Mouse (Mus musculus) thymus, postnatal 25 days (tissue): Measurements from ENCODE around the gene Abcg4.
"Not testable (repeated sequence)": the region's sequence is repeated elsewhere in the genome, so short reads cannot be mapped to it uniquely, and the experiment has no call there.

Source experiments
- DNase-seq: peaks from one replicate; pipeline ENCODE4 v3.0.0; 2022

Abcg4 gene

GRCm38 (mm10) chr9:44319105-44319886 lies 30.9 kb upstream of the Abcg4 start:
- DNase-seq, result peak; percentile 58

- no peak for DNase-seq
These were observed 30.3 kb upstream of the Abcg4 start for GRCm38 (mm10) chr9:44318826-44319095.

GRCm38 (mm10) chr9:44318076-44318825 lies 29.8 kb upstream of the Abcg4 start:
- DNase-seq, result no peak

GRCm38 (mm10) chr9:44317452-44317851 lies 29.0 kb upstream of the Abcg4 start:
- no peak for DNase-seq

- DNase-seq, result no peak
These were observed 26.5 kb upstream of the Abcg4 start for GRCm38 (mm10) chr9:44314910-44315309.

- DNase-seq, result no peak
These were observed 25.8 kb upstream of the Abcg4 start for GRCm38 (mm10) chr9:44314257-44314547.

GRCm38 (mm10) chr9:44313476-44314256 lies 25.3 kb upstream of the Abcg4 start:
- no peak for DNase-seq

GRCm38 (mm10) chr9:44311136-44312134 lies 23.0 kb upstream of the Abcg4 start:
- no peak for DNase-seq

- DNase-seq, result no peak
These were observed 22.3 kb upstream of the Abcg4 start for GRCm38 (mm10) chr9:44310750-44311135.

GRCm38 (mm10) chr9:44309756-44310155 lies 21.3 kb upstream of the Abcg4 start:
- DNase-seq, result no peak

- peak; percentile 47 for DNase-seq
These were observed 18.8 kb upstream of the Abcg4 start for GRCm38 (mm10) chr9:44307248-44307647.

- no peak for DNase-seq
These were observed 18.1 kb upstream of the Abcg4 start for GRCm38 (mm10) chr9:44306532-44306931.

- DNase-seq, result peak; percentile 96
These were observed 17.2 kb upstream of the Abcg4 start, which contains the start of gene Hinfp for GRCm38 (mm10) chr9:44305466-44306079. Gene Hinfp, minus strand, starts transcription at chr9:44305671.

- DNase-seq, result not testable (repeated sequence)
These were observed 11.6 kb upstream of the Abcg4 start for GRCm38 (mm10) chr9:44300001-44300400.

- peak; percentile 72 for DNase-seq
These were observed 4.1 kb upstream of the Abcg4 start for GRCm38 (mm10) chr9:44292490-44292889.

- DNase-seq, result no peak
These were observed 510 bp upstream of the Abcg4 start for GRCm38 (mm10) chr9:44288959-44289291.

- no peak for DNase-seq
These were observed 877 bp downstream of the Abcg4 start for GRCm38 (mm10) chr9:44287401-44288075.

GRCm38 (mm10) chr9:44287003-44287400 lies 1.4 kb downstream of the Abcg4 start:
- no peak for DNase-seq

- DNase-seq, result no peak
These were observed 2.1 kb downstream of the Abcg4 start for GRCm38 (mm10) chr9:44286256-44286850.

- DNase-seq, result no peak
These were observed 5.2 kb downstream of the Abcg4 start for GRCm38 (mm10) chr9:44283183-44283582.

- no peak for DNase-seq
These were observed 18.4 kb downstream of the Abcg4 start for GRCm38 (mm10) chr9:44269973-44270372.
